Mouse (Mus musculus) macrophage (primary cell): ENCODE measurements around the gene Glis2. TPM values are rescaled to one million over a fixed set of nuclear protein-coding genes. Genes with fewer than 3 reads are reported as not detected.

Experiments used
- H3K27ac ChIP-seq: fragments of 350-480 bp; formaldehyde crosslinking; 2 replicates; pipeline ENCODE4 v1.9.0; 2021
- H3K36me3 ChIP-seq: fragments of 350-480 bp; formaldehyde crosslinking; 2 replicates; pipeline ENCODE4 v1.9.0; 2021; ENCODE audit errors: inconsistent target
- H3K4me3 ChIP-seq: fragments of 350-480 bp; formaldehyde crosslinking; 2 replicates; pipeline ENCODE4 v1.9.0; 2021; ENCODE audit errors: inconsistent target
- H3K79me2 ChIP-seq: fragments of 350-480 bp; formaldehyde crosslinking; 2 replicates; pipeline ENCODE4 v1.9.0; 2021; ENCODE audit errors: inconsistent target
- WGBS: methylation state at CpG from one replicate; pipeline ENCODE4 v1.1.7; 2026; ENCODE audit warnings: inconsistent platforms; ENCODE audit not compliant: missing documents; 5-methylcytosine and 5-hydroxymethylcytosine counted together
- polyA plus RNA-seq: library from polyadenylated mRNA; stranded (reverse); fragments of 250-400 nt; gene quantifications from 3 replicates; pipeline ENCODE4 v1.2.4, GENCODE M21; 2018; ENCODE audit warnings: inconsistent platforms

The Glis2 gene
- polyA plus RNA-seq, 1 experiment from 2014 or later: 0.16 TPM

- no peak overlapping the region for H3K27ac ChIP-seq
- H3K4me3 ChIP-seq: no peak overlapping the region
- H3K36me3 ChIP-seq: peaks cover 94% of the 10 kb centered on the region
- WGBS: 98% methylated on average over 4 of the region's 4 CpGs
- H3K79me2 ChIP-seq: no peaks in the 10 kb centered on the region; the same call in 1 of the 2 replicates
These were observed 52.3 kb downstream of the Glis2 start for GRCm38 (mm10) chr16:4646831-4647230.

- WGBS: 90% methylated on average over 13 of the region's 13 CpGs
- Histone ChIP-seq H3K79me2 (no peaks in the 10 kb centered on the region; the same call in 1 of the 2 replicates), H3K36me3 (peaks cover 94% of the 10 kb centered on the region), H3K4me3 (no peak overlapping the region), H3K27ac (no peak overlapping the region)
These were observed 53.2 kb downstream of the Glis2 start for GRCm38 (mm10) chr16:4647651-4648141.

- H3K79me2 ChIP-seq: no peaks in the 10 kb centered on the region; the same call in 1 of the 2 replicates
- H3K4me3 ChIP-seq: no peak overlapping the region
- H3K27ac ChIP-seq: no peak overlapping the region
- WGBS: 96% methylated on average over 27 of the region's 28 CpGs
- H3K36me3 ChIP-seq: peaks cover 94% of the 10 kb centered on the region
These were observed 54.0 kb downstream of the Glis2 start for GRCm38 (mm10) chr16:4648416-4649023.

GRCm38 (mm10) chr16:4649211-4649610 lies 54.7 kb downstream of the Glis2 start:
- H3K27ac ChIP-seq: no peak overlapping the region
- no peak overlapping the region for H3K4me3 ChIP-seq
- H3K36me3 ChIP-seq: peaks cover 94% of the 10 kb centered on the region
- WGBS: 95% methylated on average over 5 of the region's 5 CpGs
- no peaks in the 10 kb centered on the region; the same call in 1 of the 2 replicates for H3K79me2 ChIP-seq

GRCm38 (mm10) chr16:4649692-4650091 lies 55.2 kb downstream of the Glis2 start:
- Histone ChIP-seq H3K79me2 (no peaks in the 10 kb centered on the region; the same call in 1 of the 2 replicates), H3K27ac (no peak overlapping the region), H3K36me3 (peaks cover 94% of the 10 kb centered on the region), H3K4me3 (no peak overlapping the region)
- 91% methylated on average over 11 of the region's 11 CpGs for WGBS

GRCm38 (mm10) chr16:4650161-4650560 lies 55.6 kb downstream of the Glis2 start:
- H3K79me2 ChIP-seq: no peaks in the 10 kb centered on the region; the same call in 1 of the 2 replicates
- H3K36me3 ChIP-seq: peaks cover 98% of the 10 kb centered on the region
- no peak overlapping the region for H3K4me3 ChIP-seq
- H3K27ac ChIP-seq: no peak overlapping the region
- WGBS: 100% methylated on average over 3 of the region's 3 CpGs

GRCm38 (mm10) chr16:4651081-4651480 lies 56.6 kb downstream of the Glis2 start:
- Histone ChIP-seq H3K79me2 (no peaks in the 10 kb centered on the region; the same call in 1 of the 2 replicates), H3K4me3 (no peak overlapping the region), H3K27ac (no peak overlapping the region), H3K36me3 (peaks cover 99% of the 10 kb centered on the region)
- WGBS: 82% methylated on average over 1 of the region's 1 CpGs

GRCm38 (mm10) chr16:4651624-4652023 lies 57.1 kb downstream of the Glis2 start:
- Histone ChIP-seq H3K27ac (no peak overlapping the region), H3K79me2 (no peaks in the 10 kb centered on the region; the same call in 1 of the 2 replicates), H3K4me3 (no peak overlapping the region), H3K36me3 (peaks cover 100% of the 10 kb centered on the region)
- WGBS: 84% methylated on average over 7 of the region's 7 CpGs

- Histone ChIP-seq H3K4me3 (no peak overlapping the region), H3K27ac (no peak overlapping the region), H3K79me2 (no peaks in the 10 kb centered on the region; the same call in 1 of the 2 replicates), H3K36me3 (peaks cover 93% of the 10 kb centered on the region)
- WGBS: 98% methylated on average over 4 of the region's 4 CpGs
These were observed 58.3 kb downstream of the Glis2 start for GRCm38 (mm10) chr16:4652707-4653416.

- H3K27ac ChIP-seq: no peak overlapping the region
- 98% methylated on average over 10 of the region's 10 CpGs for WGBS
- H3K4me3 ChIP-seq: no peak overlapping the region
- peaks cover 80% of the 10 kb centered on the region for H3K36me3 ChIP-seq
- H3K79me2 ChIP-seq: no peaks in the 10 kb centered on the region; the same call in 1 of the 2 replicates
These were observed 60.2 kb downstream of the Glis2 start for GRCm38 (mm10) chr16:4654706-4655105.

GRCm38 (mm10) chr16:4655251-4655734 lies 60.8 kb downstream of the Glis2 start:
- Histone ChIP-seq H3K79me2 (no peaks in the 10 kb centered on the region), H3K4me3 (no peak overlapping the region), H3K27ac (no peak overlapping the region), H3K36me3 (peaks cover 74% of the 10 kb centered on the region)
- 91% methylated on average over 4 of the region's 4 CpGs for WGBS

- H3K79me2 ChIP-seq: no peaks in the 10 kb centered on the region
- no peak overlapping the region for H3K4me3 ChIP-seq
- no peak overlapping the region for H3K27ac ChIP-seq
- H3K36me3 ChIP-seq: peaks cover 67% of the 10 kb centered on the region
- 73% methylated on average over 11 of the region's 11 CpGs for WGBS
These were observed 61.5 kb downstream of the Glis2 start for GRCm38 (mm10) chr16:4655764-4656570.

- Histone ChIP-seq H3K36me3 (peaks cover 66% of the 10 kb centered on the region), H3K4me3 (no peak overlapping the region), H3K79me2 (no peaks in the 10 kb centered on the region), H3K27ac (no peak overlapping the region)
- WGBS: 87% methylated on average over 9 of the region's 9 CpGs
These were observed 62.1 kb downstream of the Glis2 start for GRCm38 (mm10) chr16:4656571-4657081.

- Histone ChIP-seq H3K27ac (no peak overlapping the region), H3K36me3 (peaks cover 65% of the 10 kb centered on the region), H3K4me3 (no peak overlapping the region), H3K79me2 (peaks cover 6% of the 10 kb centered on the region; the same call in 1 of the 2 replicates)
- 56% methylated on average over 7 of the region's 11 CpGs for WGBS
These were observed 64.3 kb downstream of the Glis2 start for GRCm38 (mm10) chr16:4658781-4659245.
